Comparison of ENCODE assay signal across 10 mouse cellular contexts in the genomic region with DNA sequence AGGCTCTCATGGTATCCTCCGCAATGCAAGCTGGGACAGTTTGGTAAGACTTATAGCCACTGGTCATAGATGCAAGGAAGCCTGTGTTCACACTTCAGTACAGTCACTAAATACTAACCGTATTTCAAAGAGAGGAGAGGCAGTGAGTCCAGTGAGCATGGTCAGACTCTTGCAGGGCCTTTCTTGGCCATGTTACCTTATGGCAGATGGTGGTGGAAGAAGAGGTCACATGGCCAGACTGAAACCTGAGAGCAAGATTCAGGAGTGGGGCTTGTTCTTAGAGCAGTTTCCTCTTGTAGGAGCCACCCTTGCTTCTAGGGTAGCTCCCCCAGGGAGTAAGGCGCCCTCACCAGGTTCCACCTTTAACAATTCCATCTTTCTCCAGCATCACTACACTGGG.
"Had no signal": no experiment of that assay in that cellular context is flagged by ENCODE, and none has a peak within 500 bp of the region (broad histone marks: within the 10 kb centered on the region; RNA-seq: fewer than 3 reads in every experiment).

No protein-coding gene starts in this region.

- DNase-seq: kidney, postnatal 10 days; kidney, postnatal 36 days; layer of hippocampus, postnatal 36 days; left cerebral cortex, postnatal 4 days; liver, postnatal 0 days; lung, embryonic 14.5 days; right cerebral cortex, adult 18-20 months; right cerebral cortex, postnatal 25 days; spleen, adult 18-20 months; thymus, postnatal 25 days had no signal
